Mouse (Mus musculus): Measurements from ENCODE around the gene Polr3b.

Polr3b gene

GRCm38 (mm10) chr10:84758483-84759431, 136.7 kb downstream of the Polr3b start:
- DNase-seq (ENCODE audit: low spot score in 2 of 2) = no peak

GRCm38 (mm10) chr10:84759511-84760117, 137.5 kb downstream of the Polr3b start:
- DNase-seq (ENCODE audit: low spot score in 2 of 2) = no peak

GRCm38 (mm10) chr10:84760118-84761111, 138.3 kb downstream of the Polr3b start:
- no peak for DNase-seq (ENCODE audit: low spot score in 2 of 2)

- no peak for DNase-seq (ENCODE audit: low spot score in 2 of 2)
These were observed 146.7 kb downstream of the Polr3b start for GRCm38 (mm10) chr10:84768766-84769165.

- no peak for DNase-seq (ENCODE audit: low spot score in 2 of 2)
These were observed 150.5 kb downstream of the Polr3b start for GRCm38 (mm10) chr10:84772380-84773130.

GRCm38 (mm10) chr10:84773889-84774288, 151.8 kb downstream of the Polr3b start:
- no peak for DNase-seq (ENCODE audit: low spot score in 2 of 2)

GRCm38 (mm10) chr10:84774573-84774972, 152.5 kb downstream of the Polr3b start:
- peak; percentile 84 to 88 for DNase-seq (ENCODE audit: low spot score in 2 of 2)

Measured in spleen, postnatal 36 days (tissue).